Mouse (Mus musculus) CH12.LX (cell line): Measurements from ENCODE around the gene Itga2b.

Experiments used
- JUN ChIP-seq: IDR thresholded peaks from 2 replicates; pipeline ENCODE4 v1.6.1; 2011; ENCODE audit warnings: low read depth, mild to moderate bottlenecking, low read length, improper control_type of control experiment, moderate library complexity; ENCODE audit not compliant: insufficient read depth
- NELFE ChIP-seq: IDR thresholded peaks from 2 replicates; pipeline ENCODE4 v1.6.1; 2011; ENCODE audit warnings: low read depth, low read length, improper control_type of control experiment

DNA sequence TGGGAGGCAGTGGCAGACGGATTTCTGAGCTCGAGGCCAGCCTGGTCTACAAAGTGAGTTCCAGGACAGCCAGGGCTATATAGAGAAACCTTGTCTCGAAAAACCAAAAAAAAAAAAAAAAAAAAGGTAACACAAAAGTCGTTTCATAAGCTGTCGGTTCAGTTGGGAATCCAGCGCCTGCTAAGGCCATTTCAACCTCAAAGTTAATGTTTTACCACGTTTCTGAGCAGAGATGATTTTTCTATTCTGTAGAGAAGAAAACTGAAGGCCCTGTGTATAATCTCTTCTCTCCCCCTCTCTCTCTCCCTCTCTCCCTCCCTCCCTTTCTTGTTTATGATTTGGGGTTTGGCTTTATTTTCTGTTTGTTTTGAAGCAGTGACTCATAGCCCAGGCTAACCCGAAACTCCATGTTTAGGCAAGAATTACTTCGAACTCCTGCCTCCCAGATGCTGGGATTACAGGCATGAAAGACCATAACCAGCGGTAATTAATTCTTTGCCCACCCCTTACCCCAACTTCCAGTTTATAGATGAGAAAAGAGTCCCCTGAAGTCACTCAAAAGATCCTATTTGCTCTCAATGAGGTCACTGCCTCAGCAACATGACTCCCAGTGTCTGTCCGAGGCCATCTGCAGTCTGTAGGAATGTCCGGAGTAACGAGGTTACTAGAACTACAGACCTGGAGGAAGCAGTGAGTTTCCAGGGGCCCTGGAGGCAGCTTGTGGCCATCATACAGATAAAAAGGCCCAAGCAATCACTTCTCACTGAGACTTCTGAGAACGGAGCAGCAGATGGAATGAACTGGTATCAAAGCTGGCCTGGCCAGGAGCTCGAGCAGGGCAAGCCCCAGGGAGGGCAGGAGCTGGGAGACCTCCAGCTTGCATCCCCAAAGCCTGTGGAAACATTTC lies 60.8 kb downstream of the Itga2b start:
- TF ChIP-seq NELFE = no peak
- no peak for TF ChIP-seq JUN
